In the genomic region with DNA sequence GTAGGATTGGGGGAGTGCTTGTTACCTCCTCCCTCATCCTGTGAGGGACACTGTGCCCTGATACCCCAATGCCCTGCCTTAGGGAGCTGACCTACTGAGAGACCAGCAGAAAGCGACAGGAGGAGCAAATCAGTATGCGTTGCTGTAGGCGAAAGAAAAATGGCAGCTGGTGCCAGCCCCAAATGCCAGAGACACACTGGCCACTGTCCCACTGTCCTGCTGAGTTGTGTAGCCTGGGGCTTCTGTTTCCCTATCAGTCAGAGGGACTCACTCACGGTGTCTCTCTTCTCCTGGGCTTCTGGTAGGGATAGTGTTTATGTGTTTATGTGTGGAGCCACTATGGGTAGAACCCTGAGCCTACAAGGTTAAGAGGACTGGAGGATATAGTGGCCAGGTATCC, we compare ENCODE assay signal across 15 mouse cellular contexts. TPM values are rescaled to one million over a fixed set of nuclear protein-coding genes. Genes with fewer than 3 reads are reported as not detected.
DNase-seq lines count a peak whose midpoint lies in the region; ATAC-seq and TF ChIP-seq lines count a peak whose summit lies in the region.
"Had no signal": no experiment of that assay in that cellular context is flagged by ENCODE, and none has a peak within 500 bp of the region (broad histone marks: within the 10 kb centered on the region; RNA-seq: fewer than 3 reads in every experiment).

No protein-coding gene starts in this region.

- no peak for TF ChIP-seq POLR2A in myocyte (IDR thresholded peaks at IDR 0.05; ENCODE audit: insufficient read length, low read depth)

- intact Hi-C loops in left cerebral cortex, postnatal 4 days (cut with DNase I): no loop called here
- intact Hi-C loops in left cerebral cortex, postnatal 14 days (cut with DNase I): no loop called here

- no peaks in the 10 kb centered on the region for H3K9me3 ChIP-seq in heart, embryonic 10.5 days
- no peaks in the 10 kb centered on the region for H3K9me3 ChIP-seq in embryonic facial prominence, embryonic 12.5 days
- H3K9me3 ChIP-seq: forebrain, embryonic 12.5 days had no signal

- peak overlapping the region; percentile 88 for H3K4me2 ChIP-seq in embryonic facial prominence, embryonic 12.5 days (replicated peaks)
- peak overlapping the region; percentile 88 for H3K4me2 ChIP-seq in myocyte (ENCODE audit: low read depth)

- no peak overlapping the region for H3K9ac ChIP-seq in embryonic facial prominence, embryonic 12.5 days

- 68% methylated on average over 4 of the region's 4 CpGs for WGBS in heart, embryonic 10.5 days
- WGBS in embryonic facial prominence, embryonic 12.5 days: 74% methylated on average over 4 of the region's 4 CpGs

- H3K79me2 ChIP-seq in myocyte (ENCODE audit: control insufficient read depth, insufficient read depth): peaks cover 36% of the 10 kb centered on the region

- ATAC-seq in embryonic facial prominence, embryonic 12.5 days (ENCODE audit: insufficient number of reproducible peaks, insufficient read depth, low FRiP score, low TSS enrichment): no peak
- ATAC-seq: lung, postnatal 0 days had no signal

- H3K27ac ChIP-seq in heart, embryonic 10.5 days: no peak overlapping the region
- H3K27ac ChIP-seq in embryonic facial prominence, embryonic 12.5 days: no peak overlapping the region
- H3K27ac ChIP-seq: forebrain, embryonic 12.5 days had no signal

- H3K4me1 ChIP-seq in heart, embryonic 10.5 days: peaks cover 44% of the 10 kb centered on the region
- H3K4me1 ChIP-seq in embryonic facial prominence, embryonic 12.5 days: peaks cover 14% of the 10 kb centered on the region; the same call in 1 of the 2 replicates

- peaks cover under 1% of the 10 kb centered on the region for H3K36me3 ChIP-seq in heart, embryonic 10.5 days
- 0 out of 2 replicates have a peak, but pooled peaks cover 3% of the 10 kb centered on the region for H3K36me3 ChIP-seq in embryonic facial prominence, embryonic 12.5 days
- no peaks in the 10 kb centered on the region for H3K36me3 ChIP-seq in myocyte (ENCODE audit: control insufficient read depth, insufficient read depth)
- H3K36me3 ChIP-seq: forebrain, embryonic 12.5 days had no signal

- 0 out of 2 replicates have a peak overlapping the region, but pooled peaks have one; percentile 1 for H3K4me3 ChIP-seq in heart, embryonic 10.5 days
- H3K4me3 ChIP-seq in embryonic facial prominence, embryonic 12.5 days: 0 out of 2 replicates have a peak overlapping the region, but pooled peaks have one; percentile 54
- H3K4me3 ChIP-seq in myocyte: peak overlapping the region; percentile 63

- H3ac ChIP-seq in myocyte (ENCODE audit: control insufficient read depth, insufficient read length): no peak overlapping the region

- DNase-seq in heart, embryonic 10.5 days (ENCODE audit: low spot score): no peak
- DNase-seq in heart, adult 9 months (ENCODE audit: low spot score in 2 of 2): no peak
- DNase-seq in left cerebral cortex, postnatal 4 days: peak; percentile 62
- no peak for DNase-seq in left cerebral cortex, postnatal 14 days (ENCODE audit: low spot score in 2 of 2)
- no peak for DNase-seq in T-cell, adult 2 months (ENCODE audit: low spot score)
- no peak for DNase-seq in adipocyte (ENCODE audit: low spot score)
- DNase-seq: gastrocnemius, postnatal 14 days; kidney, postnatal 10 days; midbrain, embryonic 14.5 days had no signal

- H3K27me3 ChIP-seq in heart, embryonic 10.5 days (ENCODE audit: insufficient read depth, poor library complexity, severe bottlenecking): peaks cover 57% of the 10 kb centered on the region
- H3K27me3 ChIP-seq in embryonic facial prominence, embryonic 12.5 days: peaks cover 48% of the 10 kb centered on the region
- H3K27me3 ChIP-seq in myocyte (ENCODE audit: control insufficient read depth, insufficient read depth, insufficient read length): no peaks in the 10 kb centered on the region
- H3K27me3 ChIP-seq: Patski had no signal

TF ChIP-seq in myocyte, 11 proteins besides CTCF, POLR2A, EP300 and RAD21:
- TF ChIP-seq MAX (IDR thresholded peaks at IDR 0.05; ENCODE audit: low read depth) (no peak), REST (IDR thresholded peaks at IDR 0.05; ENCODE audit: insufficient read depth, insufficient read length) (no peak), TCF12 (IDR thresholded peaks at IDR 0.05; ENCODE audit: insufficient read depth, poor library complexity, severe bottlenecking) (no peak), TCF3 (IDR thresholded peaks at IDR 0.05; ENCODE audit: insufficient read length, low read depth) (no peak), POLR2AphosphoS2 (IDR thresholded peaks at IDR 0.05; ENCODE audit: insufficient read length, low read depth) (no peak), E2F4 (IDR thresholded peaks at IDR 0.05; ENCODE audit: insufficient read depth) (no peak), MYOG (IDR thresholded peaks at IDR 0.05; ENCODE audit: control insufficient read depth in 1 of 3, insufficient read depth in 1 of 3, insufficient read length in 2 of 3, low read depth in 2 of 3) (no peak), SRF (IDR thresholded peaks at IDR 0.05; ENCODE audit: control insufficient read depth, insufficient read length, low read depth) (no peak), MYOD1 (IDR thresholded peaks at IDR 0.05; ENCODE audit: control insufficient read depth in 1 of 3, insufficient read length in 2 of 3, low read depth in 2 of 3) (no peak), USF1 (IDR thresholded peaks at IDR 0.05; ENCODE audit: low read depth) (no peak), CEBPB (IDR thresholded peaks at IDR 0.05; ENCODE audit: insufficient read depth, poor library complexity, severe bottlenecking) (no peak)

RNA-seq across cellular contexts. Expression of a gene that starts 1.5 kb away (rescaled TPM):
- polyA plus RNA-seq in heart, embryonic 10.5 days (2016; fragmentation: Nextera tagmentation; extraction: Ambion mirVana): 29.8 and 40.5 TPM in 2 replicates
- under 1 TPM; 0.72 to 0.91 TPM for total RNA-seq in left cerebral cortex, postnatal 4 days (2021)
- 1 to 10 TPM; 1.3 to 1.6 TPM for total RNA-seq in left cerebral cortex, postnatal 14 days (2021)
- polyA plus RNA-seq in embryonic facial prominence, embryonic 12.5 days (2016; fragmentation: Nextera tagmentation; extraction: Ambion mirVana): 41.5 and 42.0 TPM in 2 replicates
- 74.7 TPM for polyA plus RNA-seq in myocyte (2012; fragmentation: generic; extraction: Trizol)
- total RNA-seq: common myeloid progenitor, adult 5-6 weeks had no signal

RNA-seq across cellular contexts. Expression of a gene that starts 12.7 kb away (rescaled TPM):
- 0.06 TPM in 1 of 2 replicates, not detected in the other for polyA plus RNA-seq in heart, embryonic 10.5 days (2016; fragmentation: Nextera tagmentation; extraction: Ambion mirVana)
- 10 to 100 TPM; 29.9 to 39.5 TPM for total RNA-seq in left cerebral cortex, postnatal 4 days (2021)
- 100 to 1,000 TPM; 166 to 177 TPM for total RNA-seq in left cerebral cortex, postnatal 14 days (2021)
- 0.10 TPM in 1 of 2 replicates, not detected in the other for polyA plus RNA-seq in embryonic facial prominence, embryonic 12.5 days (2016; fragmentation: Nextera tagmentation; extraction: Ambion mirVana)
- polyA plus RNA-seq in myocyte (2012; fragmentation: generic; extraction: Trizol): 0.06 TPM
- total RNA-seq: common myeloid progenitor, adult 5-6 weeks had no signal
- polyA plus RNA-seq: forebrain, embryonic 12.5 days; lung, postnatal 0 days; midbrain, embryonic 14.5 days had no signal

RNA-seq across cellular contexts. Expression of a gene that starts 28.8 kb away (rescaled TPM):
- 33.3 and 37.5 TPM in 2 replicates for polyA plus RNA-seq in heart, embryonic 10.5 days (2016; fragmentation: Nextera tagmentation; extraction: Ambion mirVana)
- 100 to 1,000 TPM; 446 to 452 TPM for total RNA-seq in left cerebral cortex, postnatal 4 days (2021)
- 100 to 1,000 TPM; 363 to 364 TPM for total RNA-seq in left cerebral cortex, postnatal 14 days (2021)
- polyA plus RNA-seq in embryonic facial prominence, embryonic 12.5 days (2016; fragmentation: Nextera tagmentation; extraction: Ambion mirVana): 72.0 and 73.1 TPM in 2 replicates
- 96.2 TPM for polyA plus RNA-seq in myocyte (2012; fragmentation: generic; extraction: Trizol)

Comparison
In these comparisons a context has a peak if more than half of its experiments do, and no peak if none do; other contexts are left out.
1. H3K4me3 ChIP-seq: peak in every context shown above with its lines; median percentile 63 in myocyte; 54 in embryonic facial prominence, embryonic 12.5 days; 1 in heart, embryonic 10.5 days.